Mouse (Mus musculus): ENCODE data around the gene Pcdh15.

Pcdh15 gene

DNA sequence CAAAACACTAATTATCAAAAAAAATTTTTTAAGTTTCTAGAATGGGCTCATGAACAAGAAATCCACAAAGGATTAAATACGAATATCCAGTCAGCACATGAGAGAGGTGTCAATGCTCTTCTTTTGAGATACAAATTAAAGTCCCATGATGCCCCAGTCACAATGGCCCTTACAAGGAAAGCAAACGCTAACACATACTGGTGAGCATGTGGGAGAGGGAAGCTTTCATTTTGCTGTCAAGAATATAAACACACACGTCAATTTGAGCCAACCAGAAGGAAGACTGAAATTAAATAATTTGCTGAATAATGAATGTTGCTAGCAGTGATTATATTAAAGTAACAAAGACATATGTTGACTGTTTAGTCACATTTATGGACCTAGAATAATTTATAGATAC lies 1470.5 kb downstream of the Pcdh15 start:
- DNase-seq (ENCODE audit: low spot score) = no peak

DNA sequence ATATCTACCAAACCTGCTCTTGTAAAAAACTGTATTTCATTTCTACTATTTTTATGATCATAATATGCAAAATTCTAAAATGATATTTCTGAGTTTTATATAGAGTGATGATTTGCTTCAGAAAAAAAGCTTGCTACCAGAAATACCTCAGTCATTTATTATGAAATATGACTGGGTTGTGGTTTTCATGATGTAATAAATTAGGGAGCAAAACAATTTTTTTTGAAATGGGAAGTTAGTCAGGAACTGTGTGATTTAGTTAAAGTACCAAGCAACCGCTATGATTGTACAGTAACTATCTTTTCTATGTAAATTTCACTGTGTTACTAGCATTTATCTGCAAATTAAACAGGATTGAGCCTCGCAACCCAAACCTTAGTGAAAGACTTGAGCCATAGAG lies 1480.8 kb downstream of the Pcdh15 start:
- no peak for DNase-seq (ENCODE audit: low spot score)

DNA sequence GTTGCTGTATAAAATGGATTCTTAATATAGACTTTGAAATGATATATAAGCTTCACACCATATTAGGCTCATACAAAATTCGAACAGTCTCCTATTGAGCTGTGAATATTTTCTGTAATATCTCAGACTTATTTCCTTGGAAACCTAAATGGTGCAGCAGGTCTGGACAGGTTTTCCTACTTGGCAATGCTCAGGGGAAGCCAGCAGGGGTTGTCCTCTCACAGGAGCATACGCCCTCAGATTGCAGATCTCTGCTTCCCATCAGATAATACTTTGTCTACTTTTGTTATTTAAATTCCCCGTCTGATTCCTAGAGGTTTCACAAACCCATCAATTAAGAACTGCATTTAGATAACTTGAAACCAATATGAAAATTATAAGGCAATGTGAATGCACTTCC lies 1492.7 kb downstream of the Pcdh15 start:
- DNase-seq (ENCODE audit: low spot score) = no peak

DNA sequence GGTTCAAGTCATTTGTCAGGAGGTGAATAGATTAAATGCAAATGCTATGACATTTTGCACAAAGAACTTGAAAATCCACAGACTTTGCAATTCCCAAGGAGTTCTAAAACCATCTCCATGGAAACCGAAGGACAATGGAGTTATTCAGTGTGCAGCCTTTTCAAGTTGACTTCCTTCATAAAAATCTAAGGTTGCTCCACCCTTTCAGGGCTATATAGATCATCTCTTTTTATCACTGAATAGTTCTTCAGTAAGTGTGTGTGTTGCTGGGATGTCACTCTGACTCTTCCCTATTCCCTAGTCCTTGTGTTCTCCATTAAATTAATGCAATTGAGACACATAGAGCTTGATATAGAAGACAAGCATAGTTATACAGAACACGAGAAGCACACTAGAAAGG lies 1508.5 kb downstream of the Pcdh15 start:
- DNase-seq (ENCODE audit: low spot score) = no peak

DNA sequence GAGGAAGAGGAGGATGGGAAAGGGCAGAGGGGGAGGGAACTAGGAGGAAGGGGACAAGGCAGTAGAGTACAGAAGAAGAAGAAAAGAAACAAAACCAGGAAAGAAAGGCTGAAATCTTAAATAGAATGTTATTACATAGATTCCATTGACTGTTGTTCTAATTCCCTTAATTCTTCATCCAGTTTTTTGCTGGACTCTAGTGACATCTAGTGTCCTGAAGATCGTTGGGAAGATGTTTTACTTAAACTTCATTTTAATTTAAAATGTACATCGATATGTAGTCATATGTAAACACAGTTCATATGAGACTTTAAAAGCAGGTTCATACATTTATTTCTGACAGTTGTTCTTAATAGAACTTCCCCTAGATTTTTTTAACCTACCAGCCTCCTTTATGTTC lies 1522.7 kb downstream of the Pcdh15 start:
- DNase-seq (ENCODE audit: low spot score) = no peak

DNA sequence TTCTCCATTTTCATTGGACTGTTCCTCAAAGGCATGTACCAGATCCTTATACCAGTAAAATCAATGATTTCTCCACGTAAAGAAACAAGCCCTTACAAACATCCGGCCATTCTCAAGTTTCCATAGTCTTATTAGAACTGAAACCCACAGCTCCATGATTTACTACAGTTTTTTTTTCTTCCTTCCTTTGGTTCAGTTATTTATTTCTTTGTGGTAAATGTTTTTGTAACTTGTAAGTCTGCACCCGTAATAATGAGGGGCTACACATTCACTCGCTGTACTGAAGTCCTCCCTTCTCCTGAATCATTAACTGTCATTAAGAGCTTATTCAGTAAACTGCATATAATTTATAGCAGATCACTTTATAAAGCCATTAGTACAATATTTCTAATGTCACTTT lies 1526.6 kb downstream of the Pcdh15 start:
- no peak for DNase-seq (ENCODE audit: low spot score)

DNA sequence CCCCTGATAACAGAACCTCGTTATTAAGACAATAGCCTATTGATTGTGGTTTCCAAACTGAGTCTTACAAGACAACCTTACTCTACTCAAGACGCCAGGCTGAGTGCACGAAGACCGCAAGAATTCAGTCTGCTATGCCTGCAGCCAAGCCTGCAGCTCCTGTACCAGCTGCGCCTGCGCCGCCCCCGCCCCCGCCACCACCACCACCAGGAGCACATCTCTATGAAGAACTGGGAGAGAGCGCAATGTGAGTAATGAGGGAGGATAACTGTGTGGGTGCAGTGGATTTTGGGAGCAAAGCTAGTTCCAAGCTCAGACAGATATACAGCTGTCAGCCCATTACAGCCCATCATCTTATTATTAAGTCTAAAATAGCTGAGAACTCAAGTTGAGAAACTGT lies 1527.5 kb downstream of the Pcdh15 start:
- DNase-seq (ENCODE audit: low spot score) = no peak

DNA sequence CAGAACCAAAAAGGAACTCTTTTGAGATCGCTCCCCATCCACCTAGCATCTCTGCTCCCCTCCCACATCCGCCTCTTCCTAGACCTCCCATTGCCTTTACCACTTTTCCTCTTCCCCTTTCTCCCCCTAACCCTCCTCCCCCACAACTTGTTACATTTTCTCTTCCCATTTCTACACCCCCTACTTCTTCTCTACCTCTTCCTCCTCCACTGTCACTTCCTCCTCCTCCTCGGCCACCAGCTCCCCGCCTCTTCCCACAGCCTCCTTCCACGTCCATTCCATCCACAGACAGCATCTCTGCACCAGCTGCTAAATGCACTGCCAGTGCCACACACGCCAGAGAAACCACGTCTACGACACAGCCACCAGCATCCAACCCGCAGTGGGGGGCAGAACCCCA lies 1532.2 kb downstream of the Pcdh15 start:
- DNase-seq (ENCODE audit: low spot score) = no peak

DNA sequence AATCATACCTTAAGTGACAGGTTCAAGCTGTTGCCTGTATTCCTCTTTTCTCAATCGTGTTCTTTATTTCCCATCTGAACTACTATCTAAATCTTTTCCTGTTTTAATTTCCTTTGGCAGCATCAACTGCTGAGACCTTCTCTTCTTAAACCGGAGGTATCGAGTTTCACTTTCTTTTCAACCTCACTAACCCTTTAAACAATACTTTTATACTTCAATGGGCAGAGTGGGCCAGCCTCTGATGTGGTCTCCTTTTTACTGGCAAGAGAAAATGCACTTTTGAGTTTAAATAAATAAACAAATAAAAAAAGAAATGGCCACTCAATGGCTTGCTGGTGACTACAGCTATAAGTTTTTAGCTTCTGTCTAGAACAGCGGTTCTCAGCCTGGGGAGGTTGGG lies 1537.9 kb downstream of the Pcdh15 start:
- DNase-seq (ENCODE audit: low spot score) = no peak

DNA sequence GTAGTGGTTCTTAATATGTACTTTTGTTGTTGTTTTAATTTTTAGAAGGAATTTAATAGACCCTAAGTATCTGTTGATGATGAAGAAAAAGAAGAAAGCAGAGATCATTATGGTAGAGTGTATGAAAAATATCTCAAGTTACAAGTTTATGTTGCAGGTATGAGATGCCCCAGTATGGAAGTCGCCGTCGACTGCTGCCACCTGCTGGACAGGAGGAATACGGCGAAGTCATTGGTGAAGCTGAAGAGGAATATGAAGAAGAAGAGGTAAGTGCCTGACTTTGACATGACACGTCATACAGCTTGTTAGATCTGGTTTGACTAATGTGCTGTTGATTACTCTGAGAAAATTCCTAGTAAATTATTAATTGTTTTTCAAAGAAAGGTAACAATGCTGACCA lies 1543.0 kb downstream of the Pcdh15 start:
- DNase-seq (ENCODE audit: low spot score) = peak; percentile 20

DNA sequence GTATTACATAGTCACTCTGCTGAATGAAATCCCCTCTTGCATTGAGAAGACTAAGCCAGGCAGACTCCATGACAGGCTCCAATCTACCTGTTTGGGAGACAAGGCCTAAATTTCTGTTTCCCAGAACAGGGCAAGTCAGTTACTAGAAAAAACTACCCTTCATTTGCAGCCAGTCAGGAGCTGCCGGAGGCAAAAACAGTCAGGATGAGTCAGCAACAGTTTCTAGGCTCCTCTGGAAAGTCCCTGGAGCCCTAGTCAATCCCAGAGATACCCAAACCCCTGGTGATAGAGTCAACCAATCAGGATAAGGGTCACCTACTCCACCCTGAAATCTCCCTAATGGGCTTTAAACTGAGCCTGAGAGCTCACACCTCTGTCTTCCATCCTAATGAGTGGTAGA lies 1564.0 kb downstream of the Pcdh15 start:
- no peak for DNase-seq (ENCODE audit: low spot score)

DNA sequence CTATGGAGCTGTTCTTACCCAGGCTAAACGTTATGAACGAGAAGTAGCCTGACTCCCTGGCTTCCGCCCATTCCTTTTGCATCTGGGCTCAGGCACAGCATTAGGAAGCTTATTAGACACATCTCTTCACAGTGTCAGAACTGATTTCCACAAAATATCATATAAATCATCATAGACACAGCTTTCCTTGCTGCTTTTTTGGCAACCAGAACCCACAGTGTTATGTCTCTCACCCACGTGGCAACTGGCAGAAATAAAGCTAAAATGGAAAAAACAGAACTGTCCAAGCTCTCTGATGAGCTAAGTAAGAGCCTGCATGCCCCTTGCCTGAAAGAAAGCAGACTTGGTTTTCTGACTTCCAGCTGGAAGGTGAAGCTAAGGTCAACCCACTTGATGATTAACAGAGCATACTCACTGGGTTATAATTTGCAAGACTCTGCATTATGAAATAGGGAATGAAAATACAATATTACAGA lies 1580.9 kb downstream of the Pcdh15 start:
- DNase-seq (ENCODE audit: low spot score) = no peak

DNA sequence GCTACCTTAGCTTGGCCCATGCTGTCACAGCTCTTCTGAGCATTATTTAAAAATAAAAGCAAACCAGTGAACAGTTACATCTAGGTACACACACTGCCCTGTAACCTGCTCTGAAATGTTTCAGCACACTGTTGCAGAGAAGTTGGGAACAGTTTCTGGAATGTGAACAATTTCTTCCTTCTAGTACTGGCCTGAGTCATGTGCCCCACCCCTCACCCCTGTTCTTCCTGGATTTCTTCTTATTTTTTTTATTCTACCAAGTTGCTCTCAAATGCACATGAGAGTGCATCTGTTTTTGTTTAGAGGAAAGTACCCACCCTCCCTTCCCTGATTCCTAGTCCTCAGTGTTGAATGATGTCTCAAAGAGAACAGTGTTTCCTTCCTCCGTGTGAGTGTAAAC lies 1581.4 kb downstream of the Pcdh15 start:
- DNase-seq (ENCODE audit: low spot score) = no peak

All from ovary, postnatal 36 days (tissue).